22 mouse cellular contexts compared by ENCODE assay signal in the genomic region with DNA sequence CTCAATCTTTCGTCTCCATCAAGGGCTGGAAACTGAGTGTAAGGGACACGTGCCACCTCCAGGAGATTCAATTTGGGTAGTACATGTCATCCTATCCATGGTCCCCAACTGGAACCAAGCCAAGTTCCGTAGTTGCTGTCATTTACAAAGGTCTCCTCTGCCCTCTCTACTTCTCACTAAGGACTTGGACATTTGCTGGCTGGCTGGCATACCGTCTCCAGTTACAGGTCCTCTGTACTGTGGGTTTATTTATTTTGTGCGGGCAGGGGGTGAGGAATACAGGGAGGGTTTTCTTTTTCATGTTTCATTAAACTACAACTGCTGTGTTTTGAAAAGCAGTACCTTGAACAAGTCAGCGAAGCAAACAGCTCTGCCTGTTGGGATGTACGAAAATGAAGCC. TPM values are rescaled to one million over a fixed set of nuclear protein-coding genes. Genes with fewer than 3 reads are reported as not detected.
A peak's percentile ranks its signal among the peaks of the same experiment; 100 is the strongest.
DNase-seq lines count a peak whose midpoint lies in the region; ATAC-seq and TF ChIP-seq lines count a peak whose summit lies in the region.
"Had no signal": no experiment of that assay in that cellular context is flagged by ENCODE, and none has a peak within 500 bp of the region (broad histone marks: within the 10 kb centered on the region; RNA-seq: fewer than 3 reads in every experiment).

No protein-coding gene starts in this region.

- H3K4me1 ChIP-seq in intestine, embryonic 14.5 days (replicated peaks; ENCODE audit: control insufficient read depth, insufficient read depth, low read length), result peaks cover 7% of the 10 kb centered on the region; the same call in 1 of the 2 replicates
- H3K4me1 ChIP-seq in intestine, embryonic 16.5 days (ENCODE audit: control insufficient read depth, insufficient read depth, low read length), result peaks cover 27% of the 10 kb centered on the region
- peaks cover 5% of the 10 kb centered on the region for H3K4me1 ChIP-seq in midbrain, embryonic 10.5 days
- H3K4me1 ChIP-seq in midbrain, embryonic 16.5 days (ENCODE audit: control insufficient read depth, insufficient read depth, low read length), result peaks cover 3% of the 10 kb centered on the region; the same call in 1 of the 2 replicates
- H3K4me1 ChIP-seq in stomach, embryonic 15.5 days, result peaks cover 16% of the 10 kb centered on the region
- no peaks in the 10 kb centered on the region for H3K4me1 ChIP-seq in hindbrain, postnatal 0 days (ENCODE audit: insufficient read depth, low read length)
- H3K4me1 ChIP-seq: forebrain, embryonic 15.5 days had no signal

- H3K9ac ChIP-seq in intestine, embryonic 14.5 days (ENCODE audit: low read length), result no peak overlapping the region
- no peak overlapping the region for H3K9ac ChIP-seq in intestine, embryonic 16.5 days (ENCODE audit: low read depth, low read length)
- H3K9ac ChIP-seq in midbrain, embryonic 16.5 days (ENCODE audit: low read depth, low read length), result no peak overlapping the region
- H3K9ac ChIP-seq in stomach, embryonic 15.5 days, result no peak overlapping the region
- H3K9ac ChIP-seq in hindbrain, postnatal 0 days (replicated peaks; ENCODE audit: low read length), result no peak overlapping the region
- H3K9ac ChIP-seq: forebrain, embryonic 15.5 days; hindbrain, embryonic 13.5 days; intestine, embryonic 15.5 days had no signal

- H3K4me2 ChIP-seq in intestine, embryonic 14.5 days (ENCODE audit: low read length), result no peak overlapping the region
- H3K4me2 ChIP-seq in intestine, embryonic 16.5 days (ENCODE audit: low read depth, low read length), result no peak overlapping the region
- H3K4me2 ChIP-seq in midbrain, embryonic 16.5 days (ENCODE audit: low read length), result no peak overlapping the region
- no peak overlapping the region for H3K4me2 ChIP-seq in stomach, embryonic 15.5 days
- no peak overlapping the region for H3K4me2 ChIP-seq in hindbrain, postnatal 0 days (ENCODE audit: low read depth, low read length)
- H3K4me2 ChIP-seq: forebrain, embryonic 15.5 days; heart, embryonic 11.5 days; hindbrain, embryonic 13.5 days; intestine, embryonic 15.5 days had no signal

- TF ChIP-seq CTCF in hindbrain, postnatal 0 days (IDR thresholded peaks at IDR 0.05; ENCODE audit: low read depth), result no peak

- H3K27me3 ChIP-seq in intestine, embryonic 14.5 days (replicated peaks; ENCODE audit: control insufficient read depth, insufficient read depth, low read length), result no peaks in the 10 kb centered on the region
- H3K27me3 ChIP-seq in intestine, embryonic 16.5 days (replicated peaks; ENCODE audit: control insufficient read depth, insufficient read depth, low read length), result no peaks in the 10 kb centered on the region
- no peaks in the 10 kb centered on the region for H3K27me3 ChIP-seq in midbrain, embryonic 10.5 days (ENCODE audit: low read depth, poor library complexity, severe bottlenecking)
- H3K27me3 ChIP-seq in midbrain, embryonic 16.5 days (ENCODE audit: control insufficient read depth, insufficient read depth, low read depth, low read length), result no peaks in the 10 kb centered on the region
- no peaks in the 10 kb centered on the region for H3K27me3 ChIP-seq in stomach, embryonic 15.5 days (replicated peaks)
- no peaks in the 10 kb centered on the region for H3K27me3 ChIP-seq in hindbrain, postnatal 0 days (ENCODE audit: insufficient read depth, low read length)
- H3K27me3 ChIP-seq: forebrain, embryonic 15.5 days; hindbrain, embryonic 13.5 days; intestine, embryonic 15.5 days had no signal

- peak; percentile 7 to 14 for DNase-seq in cerebellum, postnatal 10 days
- DNase-seq in cerebellum, adult 11-12 months, result no peak
- DNase-seq in intestine, embryonic 14.5 days (ENCODE audit: low spot score), result peak; percentile 45
- peak; percentile 23 for DNase-seq in midbrain, embryonic 10.5 days (ENCODE audit: low spot score)
- DNase-seq in hindbrain, postnatal 0 days (ENCODE audit: low spot score), result no peak
- DNase-seq: adrenal gland, adult 8-10 months; cerebellum, adult 18-20 months; cerebellum, postnatal 25 days; embryo, embryonic 11 days; kidney, postnatal 36 days; liver; thymus, postnatal 25 days had no signal

- H3K36me3 ChIP-seq in intestine, embryonic 14.5 days (ENCODE audit: control insufficient read depth, insufficient read depth, low read length), result no peaks in the 10 kb centered on the region
- no peaks in the 10 kb centered on the region for H3K36me3 ChIP-seq in intestine, embryonic 16.5 days (ENCODE audit: control insufficient read depth, insufficient read depth, low read length)
- H3K36me3 ChIP-seq in midbrain, embryonic 10.5 days, result no peaks in the 10 kb centered on the region
- no peaks in the 10 kb centered on the region for H3K36me3 ChIP-seq in midbrain, embryonic 16.5 days (ENCODE audit: control insufficient read depth, insufficient read depth, low read length)
- H3K36me3 ChIP-seq in stomach, embryonic 15.5 days, result no peaks in the 10 kb centered on the region
- H3K36me3 ChIP-seq in hindbrain, postnatal 0 days (ENCODE audit: insufficient read depth, low read length), result no peaks in the 10 kb centered on the region
- H3K36me3 ChIP-seq: forebrain, embryonic 15.5 days; hindbrain, embryonic 13.5 days; intestine, embryonic 15.5 days had no signal

- no peak overlapping the region for H3K4me3 ChIP-seq in intestine, embryonic 14.5 days (ENCODE audit: low read depth, low read length)
- H3K4me3 ChIP-seq in intestine, embryonic 16.5 days (ENCODE audit: low read length), result no peak overlapping the region
- no peak overlapping the region for H3K4me3 ChIP-seq in midbrain, embryonic 10.5 days
- no peak overlapping the region for H3K4me3 ChIP-seq in midbrain, embryonic 16.5 days (ENCODE audit: low read depth, low read length)
- H3K4me3 ChIP-seq in stomach, embryonic 15.5 days (replicated peaks), result no peak overlapping the region
- H3K4me3 ChIP-seq in hindbrain, postnatal 0 days (ENCODE audit: low read length), result no peak overlapping the region
- H3K4me3 ChIP-seq: forebrain, embryonic 15.5 days; hindbrain, embryonic 13.5 days; intestine, embryonic 15.5 days had no signal

- no peak overlapping the region for H3K27ac ChIP-seq in intestine, embryonic 14.5 days (ENCODE audit: low read depth)
- no peak overlapping the region for H3K27ac ChIP-seq in intestine, embryonic 16.5 days (ENCODE audit: low read length)
- no peak overlapping the region for H3K27ac ChIP-seq in midbrain, embryonic 10.5 days (replicated peaks)
- no peak overlapping the region for H3K27ac ChIP-seq in midbrain, embryonic 16.5 days (ENCODE audit: low read length)
- peak overlapping the region; percentile 61; the same call in 1 of the 2 replicates for H3K27ac ChIP-seq in stomach, embryonic 15.5 days
- H3K27ac ChIP-seq in hindbrain, postnatal 0 days, result no peak overlapping the region
- H3K27ac ChIP-seq: forebrain, embryonic 15.5 days; hindbrain, embryonic 13.5 days; macrophage had no signal

- no peak for ATAC-seq in intestine, embryonic 14.5 days (replicated peaks; ENCODE audit: low FRiP score, low TSS enrichment, low read depth)
- no peak for ATAC-seq in intestine, embryonic 16.5 days
- no peak for ATAC-seq in midbrain, embryonic 16.5 days
- no peak for ATAC-seq in stomach, embryonic 15.5 days (ENCODE audit: insufficient read depth, low FRiP score, low read depth)
- no peak for ATAC-seq in hindbrain, postnatal 0 days
- ATAC-seq: activated CD4-positive, CD25-positive, alpha-beta regulatory T cell, adult 4 months; forebrain, embryonic 15.5 days; lung, postnatal 0 days had no signal

- WGBS in intestine, embryonic 14.5 days, result 75% methylated on average over 7 of the region's 7 CpGs
- 74% methylated on average over 7 of the region's 7 CpGs for WGBS in intestine, embryonic 16.5 days
- WGBS in midbrain, embryonic 10.5 days, result 74% methylated on average over 7 of the region's 7 CpGs
- 75% methylated on average over 7 of the region's 7 CpGs for WGBS in midbrain, embryonic 16.5 days
- whole genome bisulfite sequencing in stomach, embryonic 15.5 days, result 72% methylated on average over 7 of the region's 7 CpGs
- WGBS in hindbrain, postnatal 0 days, result 59% methylated on average over 7 of the region's 7 CpGs

- no peaks in the 10 kb centered on the region for H3K9me3 ChIP-seq in intestine, embryonic 14.5 days (ENCODE audit: control insufficient read depth, low read length)
- H3K9me3 ChIP-seq in intestine, embryonic 16.5 days (ENCODE audit: control insufficient read depth, low read length), result no peaks in the 10 kb centered on the region
- no peaks in the 10 kb centered on the region for H3K9me3 ChIP-seq in midbrain, embryonic 10.5 days (replicated peaks)
- H3K9me3 ChIP-seq in midbrain, embryonic 16.5 days (replicated peaks; ENCODE audit: control insufficient read depth, low read length, poor library complexity, severe bottlenecking), result no peaks in the 10 kb centered on the region
- H3K9me3 ChIP-seq in stomach, embryonic 15.5 days, result no peaks in the 10 kb centered on the region
- no peaks in the 10 kb centered on the region for H3K9me3 ChIP-seq in hindbrain, postnatal 0 days (ENCODE audit: low read length)
- H3K9me3 ChIP-seq: forebrain, embryonic 15.5 days; hindbrain, embryonic 13.5 days; intestine, embryonic 15.5 days had no signal

RNA-seq across cellular contexts. Expression of gene Stx16, which starts 55.7 kb away (rescaled TPM):
- polyA plus RNA-seq in intestine, embryonic 14.5 days (2014; fragmentation: Nextera tagmentation; extraction: Ambion mirVana), result 9.2 and 10.0 TPM in 2 replicates
- polyA plus RNA-seq in intestine, embryonic 16.5 days (2015; fragmentation: Nextera tagmentation; extraction: Ambion mirVana), result 8.3 and 9.1 TPM in 2 replicates
- polyA plus RNA-seq in midbrain, embryonic 10.5 days (2016; fragmentation: Nextera tagmentation; extraction: Ambion mirVana), result 7.8 and 12.2 TPM in 2 replicates
- polyA plus RNA-seq in midbrain, embryonic 16.5 days (2015; fragmentation: Nextera tagmentation; extraction: Ambion mirVana), result 17.1 and 17.2 TPM in 2 replicates
- 12.0 and 12.9 TPM in 2 replicates for polyA plus RNA-seq in stomach, embryonic 15.5 days (2015; fragmentation: Nextera tagmentation; extraction: Ambion mirVana)
- 23.5 and 30.5 TPM in 2 replicates for total RNA-seq in hindbrain, postnatal 0 days (2014; rRNA removed)
- polyA plus RNA-seq in hindbrain, postnatal 0 days (2015; fragmentation: Nextera tagmentation; extraction: Ambion mirVana), result 7.9 and 8.6 TPM in 2 replicates

Comparison
In these comparisons a context has a peak if more than half of its experiments do, and no peak if none do; other contexts are left out.
1. DNase-seq: peak in cerebellum, postnatal 10 days (2 of 2), intestine, embryonic 14.5 days (single experiment) and midbrain, embryonic 10.5 days (single experiment); none in cerebellum, adult 11-12 months (single experiment) and hindbrain, postnatal 0 days (single experiment).